Mouse (Mus musculus): Measurements from ENCODE around the gene Ager.

Ager gene

GRCm38 (mm10) chr17:34585121-34585520 is 12.5 kb upstream of the Ager start:
- in situ Hi-C loops (cut with MboI, MseI): no loop called here

GRCm38 (mm10) chr17:34585877-34586771 is 11.5 kb upstream of the Ager start:
- in situ Hi-C loops (cut with MboI, MseI): no loop called here

- in situ Hi-C loops (cut with MboI, MseI): no loop called here
Measured at GRCm38 (mm10) chr17:34586796-34587422, 10.8 kb upstream of the Ager start.

- in situ Hi-C loops (cut with MboI, MseI): no loop called here
Measured at GRCm38 (mm10) chr17:34587423-34587811, 10.2 kb upstream of the Ager start.

GRCm38 (mm10) chr17:34587814-34588213 is 9.8 kb upstream of the Ager start:
- in situ Hi-C loops (cut with MboI, MseI): no loop called here

GRCm38 (mm10) chr17:34588767-34589166 is 8.9 kb upstream of the Ager start:
- in situ Hi-C loops (cut with MboI, MseI): no loop called here

GRCm38 (mm10) chr17:34589206-34589605 is 8.5 kb upstream of the Ager start:
- in situ Hi-C loops (cut with MboI, MseI): no loop called here

GRCm38 (mm10) chr17:34589681-34590101 is 8.0 kb upstream of the Ager start, which contains the start of gene Gpsm3:
TSS of gene Gpsm3 (plus strand) at chr17:34589806.
- in situ Hi-C loops (cut with MboI, MseI): no loop called here

GRCm38 (mm10) chr17:34590154-34590987 is 7.3 kb upstream of the Ager start:
- in situ Hi-C loops (cut with MboI, MseI): no loop called here

- in situ Hi-C loops (cut with MboI, MseI): no loop called here
Measured at GRCm38 (mm10) chr17:34591029-34591993, 6.4 kb upstream of the Ager start, which contains the start of gene Pbx2. TSS of gene Pbx2 (plus strand) at chr17:34591266.

- in situ Hi-C loops (cut with MboI, MseI): no loop called here
Measured at GRCm38 (mm10) chr17:34591994-34592375, 5.7 kb upstream of the Ager start.

GRCm38 (mm10) chr17:34592581-34593549 is 4.8 kb upstream of the Ager start:
- in situ Hi-C loops (cut with MboI, MseI): no loop called here

- in situ Hi-C loops (cut with MboI, MseI): no loop called here
Measured at GRCm38 (mm10) chr17:34593752-34594525, 3.7 kb upstream of the Ager start.

- in situ Hi-C loops (cut with MboI, MseI): no loop called here
Measured at GRCm38 (mm10) chr17:34596098-34596497, 1.6 kb upstream of the Ager start.

GRCm38 (mm10) chr17:34599891-34600290 is 2.2 kb downstream of the Ager start:
- in situ Hi-C loops (cut with MboI, MseI): loop anchor here (25.0 kb wide), 1 partner anchor 688 kb away; the partner anchor contains the start of genes Daxx, Platr17, Tapbp and Zbtb22

- in situ Hi-C loops (cut with MboI, MseI): loop anchor here (25.0 kb wide), 1 partner anchor 689 kb away; the partner anchor contains the start of genes Daxx, Platr17, Tapbp and Zbtb22
Measured at GRCm38 (mm10) chr17:34601796-34602195, 4.1 kb downstream of the Ager start.

- in situ Hi-C loops (cut with MboI, MseI): loop anchor here (25.0 kb wide), 1 partner anchor 691 kb away; the partner anchor contains the start of genes Daxx, Platr17, Tapbp and Zbtb22
Measured at GRCm38 (mm10) chr17:34603375-34604060, 5.9 kb downstream of the Ager start, which contains the start of gene Rnf5. TSS of gene Rnf5 (minus strand) at chr17:34603690.

All from regulatory T cell (primary cell).